Mouse (Mus musculus): ENCODE results near the gene Lpp. TPM values are rescaled to one million over a fixed set of nuclear protein-coding genes. Genes with fewer than 3 reads are reported as not detected.

Lpp gene
- polyA plus RNA-seq, 1 experiment from 2014 or later = 11.9 TPM

GRCm38 (mm10) chr16:24635381-24635919 is 242.1 kb downstream of the Lpp start:
- no peaks in the 10 kb centered on the region for H3K27me3 ChIP-seq
- H3K9me3 ChIP-seq = no peaks in the 10 kb centered on the region
- ATAC-seq (ENCODE audit: low FRiP score) = no peak
- H3K9ac ChIP-seq = no peak overlapping the region
- no peaks in the 10 kb centered on the region for H3K36me3 ChIP-seq
- 87% methylated on average over 7 of the region's 7 CpGs for WGBS
- no peak overlapping the region for H3K4me3 ChIP-seq
- no peaks in the 10 kb centered on the region for H3K4me1 ChIP-seq (replicated peaks)
- H3K4me2 ChIP-seq = no peak overlapping the region
- H3K27ac ChIP-seq = no peak overlapping the region

DNA sequence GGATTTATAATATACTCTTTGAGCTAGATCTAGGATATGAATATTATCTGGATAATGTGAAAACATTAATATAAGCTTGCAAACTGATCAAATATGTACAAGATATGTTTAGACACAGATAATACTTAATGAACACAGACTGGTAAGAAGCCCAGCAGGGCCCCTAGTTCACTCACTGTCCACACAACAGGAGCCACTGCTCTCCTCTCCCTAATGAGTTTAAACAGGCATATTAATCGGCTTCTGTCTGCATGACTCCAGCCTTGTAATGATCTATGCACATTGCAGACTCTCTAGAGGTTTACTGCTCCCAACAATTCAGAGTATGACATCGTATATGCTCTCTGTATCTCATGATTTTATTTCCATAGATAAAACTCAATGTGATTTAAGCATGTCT is 243.6 kb downstream of the Lpp start:
- no peak overlapping the region for H3K4me2 ChIP-seq
- ATAC-seq (ENCODE audit: low FRiP score) = no peak
- H3K36me3 ChIP-seq = no peaks in the 10 kb centered on the region
- peaks cover 4% of the 10 kb centered on the region; the same call in 1 of the 2 replicates for H3K4me1 ChIP-seq (replicated peaks)
- H3K27ac ChIP-seq = no peak overlapping the region
- H3K9ac ChIP-seq = no peak overlapping the region
- H3K4me3 ChIP-seq = no peak overlapping the region
- H3K9me3 ChIP-seq = no peaks in the 10 kb centered on the region
- H3K27me3 ChIP-seq = no peaks in the 10 kb centered on the region
- WGBS = 63% methylated on average over 2 of the region's 2 CpGs

GRCm38 (mm10) chr16:24641003-24641797 is 247.9 kb downstream of the Lpp start:
- H3K36me3 ChIP-seq = no peaks in the 10 kb centered on the region
- no peak overlapping the region for H3K9ac ChIP-seq
- no peak overlapping the region for H3K27ac ChIP-seq
- H3K9me3 ChIP-seq = no peaks in the 10 kb centered on the region
- H3K4me3 ChIP-seq = no peak overlapping the region
- H3K4me1 ChIP-seq (replicated peaks) = peaks cover 4% of the 10 kb centered on the region; the same call in 1 of the 2 replicates
- ATAC-seq (ENCODE audit: low FRiP score) = no peak
- H3K27me3 ChIP-seq = no peaks in the 10 kb centered on the region
- 72% methylated on average over 9 of the region's 9 CpGs for WGBS
- no peak overlapping the region for H3K4me2 ChIP-seq

- no peak overlapping the region for H3K4me3 ChIP-seq
- no peak overlapping the region for H3K4me2 ChIP-seq
- no peaks in the 10 kb centered on the region for H3K36me3 ChIP-seq
- no peaks in the 10 kb centered on the region for H3K27me3 ChIP-seq
- no peak overlapping the region for H3K9ac ChIP-seq
- no peaks in the 10 kb centered on the region for H3K9me3 ChIP-seq
- 85% methylated on average over 4 of the region's 4 CpGs for WGBS
- ATAC-seq (ENCODE audit: low FRiP score) = no peak
- H3K27ac ChIP-seq = no peak overlapping the region
- H3K4me1 ChIP-seq (replicated peaks) = peaks cover 4% of the 10 kb centered on the region; the same call in 1 of the 2 replicates
These were observed 249.8 kb downstream of the Lpp start for GRCm38 (mm10) chr16:24643024-24643635.

DNA sequence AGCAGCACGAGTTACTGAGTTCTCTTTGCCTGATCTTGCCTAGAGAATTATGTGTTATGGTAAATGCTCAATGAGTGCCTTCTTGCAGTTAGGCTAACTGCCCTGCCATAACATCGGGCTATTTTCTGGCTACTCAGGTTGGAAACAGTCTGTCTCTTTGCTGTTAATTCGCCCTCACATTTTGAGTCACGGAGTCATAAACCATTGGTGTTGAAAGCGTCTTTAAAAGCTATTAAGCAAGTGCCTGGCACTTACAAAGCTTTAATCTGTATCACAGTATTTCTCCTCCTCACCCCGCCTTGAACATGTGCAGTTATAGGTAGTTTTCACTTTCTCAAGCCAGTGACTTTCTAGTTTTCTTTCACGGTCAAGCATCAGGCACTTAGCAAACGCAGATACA is 250.8 kb downstream of the Lpp start:
- no peak for ATAC-seq (ENCODE audit: low FRiP score)
- Histone ChIP-seq H3K36me3 (no peaks in the 10 kb centered on the region), H3K4me3 (no peak overlapping the region), H3K9me3 (no peaks in the 10 kb centered on the region), H3K9ac (no peak overlapping the region), H3K27ac (no peak overlapping the region), H3K4me1 (replicated peaks) (peaks cover 4% of the 10 kb centered on the region; the same call in 1 of the 2 replicates), H3K4me2 (no peak overlapping the region), H3K27me3 (no peaks in the 10 kb centered on the region)
- 92% methylated on average over 8 of the region's 8 CpGs for WGBS

- Histone ChIP-seq H3K9me3 (no peaks in the 10 kb centered on the region), H3K36me3 (no peaks in the 10 kb centered on the region), H3K4me1 (replicated peaks) (peaks cover 4% of the 10 kb centered on the region; the same call in 1 of the 2 replicates), H3K27me3 (no peaks in the 10 kb centered on the region), H3K4me3 (no peak overlapping the region), H3K9ac (no peak overlapping the region), H3K4me2 (no peak overlapping the region), H3K27ac (no peak overlapping the region)
- ATAC-seq (ENCODE audit: low FRiP score) = no peak
- WGBS = 90% methylated on average over 4 of the region's 4 CpGs
These were observed 251.6 kb downstream of the Lpp start for GRCm38 (mm10) chr16:24644760-24645406.

DNA sequence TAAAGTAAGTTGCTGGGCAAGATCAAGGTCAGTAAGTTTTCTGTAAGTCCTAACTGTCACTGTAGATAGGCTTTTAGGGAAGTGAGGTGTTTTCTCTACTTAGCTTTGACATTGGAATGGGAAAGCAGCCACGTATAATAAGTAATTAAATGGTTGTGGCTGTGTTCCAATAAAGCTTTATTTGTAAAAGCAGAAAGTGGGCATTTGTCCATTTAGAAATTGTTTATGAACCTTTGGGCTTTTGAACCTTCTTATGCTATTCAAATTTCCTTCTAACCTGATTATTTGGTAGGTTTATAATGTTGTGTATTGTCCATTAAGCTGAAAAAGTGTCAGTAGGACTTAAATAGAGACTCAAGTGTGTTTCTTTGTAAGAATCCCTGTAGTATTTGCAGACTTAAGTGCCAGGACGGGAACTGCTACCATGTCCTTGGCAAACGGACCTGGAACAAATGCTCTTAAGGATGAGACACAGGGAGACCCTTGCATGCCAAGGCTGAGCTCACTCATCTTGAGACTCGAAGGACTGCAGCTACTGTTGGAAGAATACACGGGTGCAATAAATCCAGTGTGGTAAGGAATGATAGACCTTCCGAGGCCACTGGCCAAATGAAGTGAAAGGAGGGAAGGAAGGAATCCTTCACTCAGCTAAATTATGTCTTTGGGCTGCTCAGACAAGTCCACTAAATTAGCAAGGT is 252.7 kb downstream of the Lpp start:
- Histone ChIP-seq H3K27me3 (no peaks in the 10 kb centered on the region), H3K4me1 (replicated peaks) (peaks cover 4% of the 10 kb centered on the region; the same call in 1 of the 2 replicates), H3K36me3 (no peaks in the 10 kb centered on the region), H3K4me2 (no peak overlapping the region), H3K9ac (no peak overlapping the region), H3K4me3 (no peak overlapping the region), H3K9me3 (no peaks in the 10 kb centered on the region), H3K27ac (no peak overlapping the region)
- 85% methylated on average over 6 of the region's 6 CpGs for WGBS
- ATAC-seq (ENCODE audit: low FRiP score) = no peak

- H3K4me3 ChIP-seq = no peak overlapping the region
- ATAC-seq (ENCODE audit: low FRiP score) = no peak
These were observed 258.6 kb downstream of the Lpp start for GRCm38 (mm10) chr16:24651655-24652654.

DNA sequence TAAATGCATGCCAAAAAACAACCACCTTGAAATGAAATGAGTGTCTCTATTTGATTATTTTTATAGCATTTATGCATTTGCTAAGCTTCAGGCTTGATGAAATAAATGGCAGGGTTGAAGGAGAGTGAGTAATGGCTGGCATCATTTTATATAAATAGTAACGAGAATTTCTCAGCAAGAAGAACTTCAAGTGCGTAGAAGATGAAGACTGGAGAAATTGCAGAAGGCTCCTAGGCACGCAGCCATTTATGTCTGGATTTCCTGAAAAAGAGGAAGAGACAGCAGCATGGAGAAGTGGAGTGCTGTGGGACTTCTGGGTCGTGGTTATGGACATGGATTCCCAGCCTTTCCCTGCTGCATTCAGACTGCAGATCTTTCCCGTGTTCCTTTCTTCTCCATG is 259.7 kb downstream of the Lpp start:
- Histone ChIP-seq H3K4me1 (replicated peaks) (peaks cover 11% of the 10 kb centered on the region), H3K27me3 (no peaks in the 10 kb centered on the region), H3K4me2 (no peak overlapping the region), H3K27ac (no peak overlapping the region; the same call in 1 of the 2 replicates), H3K9ac (no peak overlapping the region), H3K4me3 (no peak overlapping the region), H3K9me3 (no peaks in the 10 kb centered on the region), H3K36me3 (no peaks in the 10 kb centered on the region)
- WGBS = 77% methylated on average over 5 of the region's 5 CpGs
- no peak for ATAC-seq (ENCODE audit: low FRiP score)

More at GRCm38 (mm10) chr16:24651655-24652654, 258.6 kb downstream of the Lpp start:
- no peak overlapping the region for H3K4me2 ChIP-seq
- no peak overlapping the region for H3K9ac ChIP-seq
- H3K9me3 ChIP-seq = no peaks in the 10 kb centered on the region
- no peak overlapping the region for H3K27ac ChIP-seq
- no peaks in the 10 kb centered on the region for H3K36me3 ChIP-seq
- peaks cover 11% of the 10 kb centered on the region for H3K4me1 ChIP-seq (replicated peaks)
- WGBS = 85% methylated on average over 8 of the region's 8 CpGs
- H3K27me3 ChIP-seq = no peaks in the 10 kb centered on the region

- H3K36me3 ChIP-seq = no peaks in the 10 kb centered on the region
- H3K27ac ChIP-seq = no peak overlapping the region
- no peak for ATAC-seq (ENCODE audit: low FRiP score)
- no peak overlapping the region for H3K4me3 ChIP-seq
- no peak overlapping the region for H3K4me2 ChIP-seq
- H3K9ac ChIP-seq = no peak overlapping the region
- H3K9me3 ChIP-seq = no peaks in the 10 kb centered on the region
- H3K27me3 ChIP-seq = no peaks in the 10 kb centered on the region
- peaks cover 11% of the 10 kb centered on the region for H3K4me1 ChIP-seq (replicated peaks)
- 89% methylated on average over 3 of the region's 3 CpGs for WGBS
These were observed 261.8 kb downstream of the Lpp start for GRCm38 (mm10) chr16:24655116-24655515.

- Histone ChIP-seq H3K4me3 (no peak overlapping the region), H3K4me2 (no peak overlapping the region), H3K27ac (no peak overlapping the region), H3K9ac (no peak overlapping the region), H3K9me3 (no peaks in the 10 kb centered on the region), H3K36me3 (no peaks in the 10 kb centered on the region), H3K4me1 (replicated peaks) (peaks cover 11% of the 10 kb centered on the region), H3K27me3 (no peaks in the 10 kb centered on the region)
- no peak for ATAC-seq (ENCODE audit: low FRiP score)
- 94% methylated on average over 8 of the region's 8 CpGs for WGBS
These were observed 262.7 kb downstream of the Lpp start for GRCm38 (mm10) chr16:24656026-24656425.
